Mouse (Mus musculus): ENCODE data around the gene Id2. TPM values are rescaled to one million over a fixed set of nuclear protein-coding genes. Genes with fewer than 3 reads are reported as not detected.

The Id2 gene
- 321 and 332 TPM in 2 replicates for polyA plus RNA-seq (2016; fragmentation: Nextera tagmentation; extraction: Ambion mirVana)

- ATAC-seq (ENCODE audit: low FRiP score), result no peak
- Histone ChIP-seq H3K4me2 (replicated peaks) (peak within 1 kb of the TSS; percentile 97), H3K9ac (peak within 1 kb of the TSS; percentile 62), H3K4me1 (peaks cover 49% of the 10 kb centered on the region), H3K4me3 (peak within 1 kb of the TSS; percentile 74), H3K27ac (peak within 1 kb of the TSS; percentile 92), H3K36me3 (no peaks in the 10 kb centered on the region), H3K27me3 (0 out of 2 replicates have a peak, but pooled peaks cover 3% of the 10 kb centered on the region), H3K9me3 (replicated peaks) (no peaks in the 10 kb centered on the region)
- 4% methylated on average over 1 of the region's 1 CpGs for WGBS
Observed at GRCm38 (mm10) chr12:25097052-25097209, at the start of gene Id2. Gene Id2, minus strand, starts transcription at chr12:25097140.

- H3K4me3 ChIP-seq, result no peak overlapping the region
- 60% methylated on average over 3 of the region's 3 CpGs for WGBS
- H3K9me3 ChIP-seq (replicated peaks), result no peaks in the 10 kb centered on the region
- H3K4me1 ChIP-seq, result no peaks in the 10 kb centered on the region
- no peaks in the 10 kb centered on the region for H3K36me3 ChIP-seq
- H3K9ac ChIP-seq, result no peak overlapping the region
- H3K4me2 ChIP-seq (replicated peaks), result no peak overlapping the region
- ATAC-seq (ENCODE audit: low FRiP score), result no peak
- H3K27ac ChIP-seq, result no peak overlapping the region
- no peaks in the 10 kb centered on the region for H3K27me3 ChIP-seq
Observed at GRCm38 (mm10) chr12:25145344-25145698, 48.4 kb upstream of the Id2 start.

GRCm38 (mm10) chr12:25144591-25145343 lies 47.8 kb upstream of the Id2 start:
- no peak for ATAC-seq (ENCODE audit: low FRiP score)

GRCm38 (mm10) chr12:25143492-25143891 lies 46.6 kb upstream of the Id2 start:
- H3K36me3 ChIP-seq, result no peaks in the 10 kb centered on the region

More at GRCm38 (mm10) chr12:25144591-25145343, 47.8 kb upstream of the Id2 start:
- no peak overlapping the region for H3K4me2 ChIP-seq (replicated peaks)
- H3K9ac ChIP-seq, result no peak overlapping the region
- 83% methylated on average over 5 of the region's 5 CpGs for WGBS
- no peak overlapping the region for H3K4me3 ChIP-seq
- H3K27me3 ChIP-seq, result no peaks in the 10 kb centered on the region
- H3K4me1 ChIP-seq, result no peaks in the 10 kb centered on the region
- H3K36me3 ChIP-seq, result no peaks in the 10 kb centered on the region
- no peak overlapping the region for H3K27ac ChIP-seq
- H3K9me3 ChIP-seq (replicated peaks), result no peaks in the 10 kb centered on the region

GRCm38 (mm10) chr12:25142251-25142650 lies 45.3 kb upstream of the Id2 start:
- Histone ChIP-seq H3K4me1 (no peaks in the 10 kb centered on the region), H3K4me3 (no peak overlapping the region), H3K9ac (no peak overlapping the region), H3K27ac (no peak overlapping the region), H3K36me3 (no peaks in the 10 kb centered on the region), H3K27me3 (no peaks in the 10 kb centered on the region), H3K9me3 (replicated peaks) (no peaks in the 10 kb centered on the region), H3K4me2 (replicated peaks) (no peak overlapping the region)
- WGBS, result 81% methylated on average over 7 of the region's 7 CpGs
- no peak for ATAC-seq (ENCODE audit: low FRiP score)

More at GRCm38 (mm10) chr12:25143492-25143891, 46.6 kb upstream of the Id2 start:
- Histone ChIP-seq H3K27me3 (no peaks in the 10 kb centered on the region), H3K4me1 (no peaks in the 10 kb centered on the region), H3K4me2 (replicated peaks) (no peak overlapping the region), H3K9ac (no peak overlapping the region), H3K27ac (no peak overlapping the region), H3K4me3 (no peak overlapping the region), H3K9me3 (replicated peaks) (no peaks in the 10 kb centered on the region)
- ATAC-seq (ENCODE audit: low FRiP score), result no peak
- 63% methylated on average over 2 of the region's 2 CpGs for WGBS

GRCm38 (mm10) chr12:25141311-25141710 lies 44.4 kb upstream of the Id2 start:
- WGBS, result 64% methylated on average over 7 of the region's 7 CpGs
- H3K27ac ChIP-seq, result no peak overlapping the region
- H3K9ac ChIP-seq, result no peak overlapping the region
- no peaks in the 10 kb centered on the region for H3K9me3 ChIP-seq (replicated peaks)
- H3K4me3 ChIP-seq, result no peak overlapping the region
- H3K36me3 ChIP-seq, result no peaks in the 10 kb centered on the region
- no peaks in the 10 kb centered on the region for H3K4me1 ChIP-seq
- ATAC-seq (ENCODE audit: low FRiP score), result no peak
- H3K27me3 ChIP-seq, result no peaks in the 10 kb centered on the region
- no peak overlapping the region for H3K4me2 ChIP-seq (replicated peaks)

GRCm38 (mm10) chr12:25140115-25140514 lies 43.2 kb upstream of the Id2 start:
- 73% methylated on average over 6 of the region's 6 CpGs for WGBS

GRCm38 (mm10) chr12:25138616-25139015 lies 41.7 kb upstream of the Id2 start:
- ATAC-seq (ENCODE audit: low FRiP score), result no peak
- Histone ChIP-seq H3K27ac (no peak overlapping the region), H3K27me3 (no peaks in the 10 kb centered on the region), H3K9me3 (replicated peaks) (no peaks in the 10 kb centered on the region), H3K9ac (no peak overlapping the region), H3K36me3 (no peaks in the 10 kb centered on the region), H3K4me3 (no peak overlapping the region), H3K4me1 (no peaks in the 10 kb centered on the region), H3K4me2 (replicated peaks) (no peak overlapping the region)
- WGBS, result 91% methylated on average over 4 of the region's 4 CpGs

More at GRCm38 (mm10) chr12:25140115-25140514, 43.2 kb upstream of the Id2 start:
- no peak overlapping the region for H3K9ac ChIP-seq
- H3K27me3 ChIP-seq, result no peaks in the 10 kb centered on the region
- H3K9me3 ChIP-seq (replicated peaks), result no peaks in the 10 kb centered on the region
- H3K4me2 ChIP-seq (replicated peaks), result no peak overlapping the region
- H3K27ac ChIP-seq, result no peak overlapping the region
- ATAC-seq (ENCODE audit: low FRiP score), result no peak
- H3K36me3 ChIP-seq, result no peaks in the 10 kb centered on the region
- H3K4me3 ChIP-seq, result no peak overlapping the region
- no peaks in the 10 kb centered on the region for H3K4me1 ChIP-seq

- H3K4me2 ChIP-seq (replicated peaks), result no peak overlapping the region
- no peak overlapping the region for H3K4me3 ChIP-seq
- ATAC-seq (ENCODE audit: low FRiP score), result no peak
- no peaks in the 10 kb centered on the region for H3K9me3 ChIP-seq (replicated peaks)
- WGBS, result 63% methylated on average over 12 of the region's 12 CpGs
- H3K4me1 ChIP-seq, result peaks cover 13% of the 10 kb centered on the region
- peaks cover 6% of the 10 kb centered on the region; the same call in 1 of the 2 replicates for H3K27me3 ChIP-seq
- no peak overlapping the region for H3K9ac ChIP-seq
- no peak overlapping the region for H3K27ac ChIP-seq
- H3K36me3 ChIP-seq, result no peaks in the 10 kb centered on the region
Observed at GRCm38 (mm10) chr12:25132046-25132445, 35.1 kb upstream of the Id2 start.

DNA sequence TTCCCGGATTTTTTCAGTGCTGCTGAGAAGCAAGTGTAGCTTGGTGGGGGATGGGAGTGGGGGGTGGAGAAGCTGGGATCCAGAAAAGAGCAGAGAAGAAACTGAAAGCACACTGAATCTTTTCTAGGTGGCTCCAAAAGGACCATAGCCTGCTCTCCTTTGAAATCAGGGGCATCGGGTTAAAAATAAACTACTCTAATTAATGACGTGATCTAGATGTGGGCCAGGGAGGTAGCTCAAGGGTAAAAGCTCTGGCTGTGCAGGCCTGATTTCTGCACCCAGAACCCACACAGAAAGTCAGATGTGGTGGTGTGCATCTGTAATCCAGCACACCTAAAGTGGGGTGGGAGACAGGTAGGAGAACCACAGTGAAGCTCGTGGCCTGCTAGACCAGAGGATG lies 30.7 kb upstream of the Id2 start:
- Histone ChIP-seq H3K4me1 (peaks cover 43% of the 10 kb centered on the region), H3K36me3 (no peaks in the 10 kb centered on the region), H3K4me2 (replicated peaks) (no peak overlapping the region), H3K9ac (no peak overlapping the region), H3K27me3 (peaks cover 6% of the 10 kb centered on the region; the same call in 1 of the 2 replicates), H3K27ac (no peak overlapping the region), H3K9me3 (replicated peaks) (no peaks in the 10 kb centered on the region), H3K4me3 (no peak overlapping the region)
- ATAC-seq (ENCODE audit: low FRiP score), result no peak
- 68% methylated on average over 4 of the region's 4 CpGs for WGBS

GRCm38 (mm10) chr12:25126228-25126627 lies 29.3 kb upstream of the Id2 start:
- H3K36me3 ChIP-seq, result no peaks in the 10 kb centered on the region
- ATAC-seq (ENCODE audit: low FRiP score), result no peak
- no peak overlapping the region for H3K4me2 ChIP-seq (replicated peaks)
- WGBS, result 39% methylated on average over 5 of the region's 5 CpGs
- H3K9me3 ChIP-seq (replicated peaks), result no peaks in the 10 kb centered on the region
- H3K27ac ChIP-seq, result peak overlapping the region; percentile 70; the same call in 1 of the 2 replicates
- H3K27me3 ChIP-seq, result peaks cover 2% of the 10 kb centered on the region; the same call in 1 of the 2 replicates
- H3K9ac ChIP-seq, result no peak overlapping the region
- H3K4me1 ChIP-seq, result peaks cover 43% of the 10 kb centered on the region
- H3K4me3 ChIP-seq, result no peak overlapping the region

GRCm38 (mm10) chr12:25125239-25125776 lies 28.4 kb upstream of the Id2 start:
- ATAC-seq (ENCODE audit: low FRiP score), result no peak
- Histone ChIP-seq H3K27ac (peak overlapping the region; percentile 70), H3K4me3 (no peak overlapping the region), H3K36me3 (no peaks in the 10 kb centered on the region), H3K4me2 (replicated peaks) (no peak overlapping the region; the same call in 1 of the 2 replicates), H3K9me3 (replicated peaks) (no peaks in the 10 kb centered on the region), H3K9ac (no peak overlapping the region), H3K4me1 (peaks cover 43% of the 10 kb centered on the region), H3K27me3 (peaks cover 2% of the 10 kb centered on the region; the same call in 1 of the 2 replicates)
- WGBS, result 11% methylated on average over 16 of the region's 16 CpGs
